Mouse (Mus musculus) megakaryocyte, embryonic 14.5 days (primary cell): Measurements from ENCODE around the gene Mrpl54.

Experiments
- FLI1 ChIP-seq: IDR thresholded peaks from 2 replicates; pipeline ENCODE4 v1.6.1; 2012; ENCODE audit warnings: low read length, inconsistent platforms, mixed read lengths
- GATA1 ChIP-seq: IDR thresholded peaks from 3 replicates; pipeline ENCODE4 v1.6.1; 2012; ENCODE audit warnings: mixed read lengths, low read length, inconsistent platforms, borderline replicate concordance

GRCm38 (mm10) chr10:81244595-81244994, 22.1 kb downstream of the Mrpl54 start:
- TF ChIP-seq GATA1 (no peak), FLI1 (no peak)
